Mouse (Mus musculus): Measurements from ENCODE around the gene Olfr814. TPM values are rescaled to one million over a fixed set of nuclear protein-coding genes. Genes with fewer than 3 reads are reported as not detected.

The Olfr814 gene
- polyA plus RNA-seq, 1 experiment, result not detected

DNA sequence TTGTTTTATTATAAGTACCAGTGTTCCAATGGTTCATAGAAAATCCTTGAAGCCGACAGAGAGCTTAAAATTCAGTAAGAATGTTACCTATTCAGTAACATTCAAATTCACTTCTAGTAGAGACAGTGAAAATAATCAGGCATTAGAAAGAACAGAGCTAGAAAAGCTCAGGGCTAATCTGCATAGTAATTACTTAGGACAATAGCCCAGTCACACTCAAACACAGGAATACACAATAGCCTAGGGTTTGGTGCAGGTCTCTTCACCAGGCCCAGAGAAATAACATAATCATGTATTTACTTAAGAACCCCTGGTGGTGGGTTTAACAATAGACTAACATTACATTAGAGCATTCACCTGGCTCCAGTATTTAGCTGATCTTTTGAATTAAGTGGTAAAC is 32.3 kb downstream of the Olfr814 start:
- no peaks in the 10 kb centered on the region for H3K79me3 ChIP-seq (ENCODE audit: low read depth)
- no peak overlapping the region for H3K4me3 ChIP-seq (ENCODE audit: insufficient read depth, poor library complexity, severe bottlenecking)
- TF ChIP-seq USF1 (IDR thresholded peaks at IDR 0.05; ENCODE audit: low read depth), result no peak
- no peak for TF ChIP-seq CEBPB (IDR thresholded peaks at IDR 0.05; ENCODE audit: low read depth)
- no peak for TF ChIP-seq FOSL1 (IDR thresholded peaks at IDR 0.05; ENCODE audit: insufficient read depth, low read length, poor library complexity, severe bottlenecking)
- TF ChIP-seq MAX (IDR thresholded peaks at IDR 0.05), result no peak
- no peak for TF ChIP-seq MYOD1 (IDR thresholded peaks at IDR 0.05; ENCODE audit: control insufficient read depth, insufficient read length, low read depth)
- TF ChIP-seq MYOG (IDR thresholded peaks at IDR 0.05; ENCODE audit: control insufficient read depth, extremely low read depth, insufficient read length), result no peak
- TF ChIP-seq CTCF (IDR thresholded peaks at IDR 0.05; ENCODE audit: control insufficient read depth, insufficient read depth, insufficient read length), result no peak
- H3K27me3 ChIP-seq (ENCODE audit: control insufficient read depth, insufficient read depth, insufficient read length), result no peaks in the 10 kb centered on the region
- H3K79me2 ChIP-seq (ENCODE audit: control insufficient read depth, insufficient read depth), result no peaks in the 10 kb centered on the region
- no peaks in the 10 kb centered on the region for H3K36me3 ChIP-seq (ENCODE audit: control insufficient read depth, insufficient read depth)
- no peak overlapping the region for H3ac ChIP-seq (ENCODE audit: control insufficient read depth, insufficient read length, low read depth)

GRCm38 (mm10) chr10:129845994-129846393 is 33.7 kb downstream of the Olfr814 start, which contains the start of gene Olfr812:
Gene Olfr812 (minus strand): TSS chr10:129846094.
- no peaks in the 10 kb centered on the region for H3K27me3 ChIP-seq (ENCODE audit: control insufficient read depth, insufficient read depth, insufficient read length)
- H3K4me3 ChIP-seq (ENCODE audit: insufficient read depth, poor library complexity, severe bottlenecking), result no peak within 1 kb of the TSS
- no peak within 1 kb of the TSS for H3ac ChIP-seq (ENCODE audit: control insufficient read depth, insufficient read length, low read depth)
- no peaks in the 10 kb centered on the region for H3K36me3 ChIP-seq (ENCODE audit: control insufficient read depth, insufficient read depth)
- TF ChIP-seq CTCF (IDR thresholded peaks at IDR 0.05; ENCODE audit: control insufficient read depth, insufficient read depth, insufficient read length) (no peak), USF1 (IDR thresholded peaks at IDR 0.05; ENCODE audit: low read depth) (no peak), CEBPB (IDR thresholded peaks at IDR 0.05; ENCODE audit: low read depth) (no peak), MYOG (IDR thresholded peaks at IDR 0.05; ENCODE audit: control insufficient read depth, extremely low read depth, insufficient read length) (no peak), MYOD1 (IDR thresholded peaks at IDR 0.05; ENCODE audit: control insufficient read depth, insufficient read length, low read depth) (no peak), MAX (IDR thresholded peaks at IDR 0.05) (no peak), FOSL1 (IDR thresholded peaks at IDR 0.05; ENCODE audit: insufficient read depth, low read length, poor library complexity, severe bottlenecking) (no peak)
- H3K79me2 ChIP-seq (ENCODE audit: control insufficient read depth, insufficient read depth), result no peaks in the 10 kb centered on the region
- H3K79me3 ChIP-seq (ENCODE audit: low read depth), result no peaks in the 10 kb centered on the region

Other genes with a start within 250 kb of the Olfr814 start
- gene Olfr799, start 242.4 kb downstream of the Olfr814 start, polyA plus RNA-seq (2012; fragmentation: generic; extraction: Trizol), result not detected
- not detected for gene Olfr800, start 222.2 kb downstream of the Olfr814 start, polyA plus RNA-seq (2012; fragmentation: generic; extraction: Trizol)
- gene Olfr801, start 206.0 kb downstream of the Olfr814 start, polyA plus RNA-seq (2012; fragmentation: generic; extraction: Trizol), result not detected
- gene Olfr802, start 191.7 kb downstream of the Olfr814 start, polyA plus RNA-seq (2012; fragmentation: generic; extraction: Trizol), result not detected
- gene Olfr803, start 185.6 kb downstream of the Olfr814 start, polyA plus RNA-seq (2012; fragmentation: generic; extraction: Trizol), result not detected
- not detected for gene Olfr804, start 176.6 kb downstream of the Olfr814 start, polyA plus RNA-seq (2012; fragmentation: generic; extraction: Trizol)
- gene Olfr805, start 150.5 kb downstream of the Olfr814 start, polyA plus RNA-seq (2012; fragmentation: generic; extraction: Trizol), result not detected
- not detected for gene Olfr806, start 137.9 kb downstream of the Olfr814 start, polyA plus RNA-seq (2012; fragmentation: generic; extraction: Trizol)
- gene Olfr807, start 122.1 kb downstream of the Olfr814 start, polyA plus RNA-seq (2012; fragmentation: generic; extraction: Trizol), result not detected
- gene Olfr808, start 114.4 kb downstream of the Olfr814 start, polyA plus RNA-seq (2012; fragmentation: generic; extraction: Trizol), result not detected
- not detected for gene Olfr809, start 105.2 kb downstream of the Olfr814 start, polyA plus RNA-seq (2012; fragmentation: generic; extraction: Trizol)
- not detected for gene Olfr810, start 84.9 kb downstream of the Olfr814 start, polyA plus RNA-seq (2012; fragmentation: generic; extraction: Trizol)
- not detected for gene Olfr811, start 75.5 kb downstream of the Olfr814 start, polyA plus RNA-seq (2012; fragmentation: generic; extraction: Trizol)
- gene Olfr812, start 33.8 kb downstream of the Olfr814 start, polyA plus RNA-seq (2012; fragmentation: generic; extraction: Trizol), result not detected
- gene Olfr813, start 24.5 kb downstream of the Olfr814 start, polyA plus RNA-seq (2012; fragmentation: generic; extraction: Trizol), result not detected
- gene Olfr815, start 26.0 kb upstream of the Olfr814 start, polyA plus RNA-seq (2012; fragmentation: generic; extraction: Trizol), result not detected
- gene Olfr816, start 35.7 kb upstream of the Olfr814 start, polyA plus RNA-seq (2012; fragmentation: generic; extraction: Trizol), result not detected
- not detected for gene Olfr818, start 69.2 kb upstream of the Olfr814 start, polyA plus RNA-seq (2012; fragmentation: generic; extraction: Trizol)
- not detected for gene Olfr819, start 87.4 kb upstream of the Olfr814 start, polyA plus RNA-seq (2012; fragmentation: generic; extraction: Trizol)
- not detected for gene Olfr247, start 96.3 kb upstream of the Olfr814 start, polyA plus RNA-seq (2012; fragmentation: generic; extraction: Trizol)
- not detected for gene Gm10310, start 105.2 kb upstream of the Olfr814 start, polyA plus RNA-seq (2012; fragmentation: generic; extraction: Trizol)
- not detected for gene Olfr820, start 132.8 kb upstream of the Olfr814 start, polyA plus RNA-seq (2012; fragmentation: generic; extraction: Trizol)
- gene Olfr821, start 150.5 kb upstream of the Olfr814 start, polyA plus RNA-seq (2012; fragmentation: generic; extraction: Trizol), result not detected
- gene Olfr822, start 191.4 kb upstream of the Olfr814 start, polyA plus RNA-seq (2012; fragmentation: generic; extraction: Trizol), result not detected
- gene Olfr823, start 235.5 kb upstream of the Olfr814 start, polyA plus RNA-seq (2012; fragmentation: generic; extraction: Trizol), result not detected